Mouse (Mus musculus): ENCODE measurements around the gene Cela3b. TPM values are rescaled to one million over a fixed set of nuclear protein-coding genes. Genes with fewer than 3 reads are reported as not detected.
"Not testable (repeated sequence)": the region's sequence is repeated elsewhere in the genome, so short reads cannot be mapped to it uniquely, and the experiment has no call there.

Cela3b gene
- total RNA-seq, 2 experiments from 2014 or later, result not detected

DNA sequence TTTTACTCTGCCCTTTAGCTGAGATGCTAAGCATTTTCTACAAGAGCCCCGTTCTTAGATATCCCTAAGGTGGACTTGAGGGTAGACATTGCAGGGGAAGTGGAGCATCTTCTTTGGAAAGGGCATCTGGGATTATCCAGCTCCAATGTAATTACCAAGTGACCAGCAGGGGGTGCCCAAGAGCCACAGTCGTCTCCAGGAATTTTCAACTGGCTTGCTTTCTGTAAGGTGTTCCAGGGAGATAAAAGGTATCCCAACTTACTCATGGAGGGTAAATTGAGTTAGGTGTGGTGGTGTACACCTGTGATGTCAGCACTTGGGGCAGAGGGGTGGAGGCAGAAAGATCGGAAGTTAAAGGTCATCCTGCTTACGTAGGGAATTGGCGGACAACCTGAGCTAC is 13.3 kb upstream of the Cela3b start:
- peak; percentile 90 for TF ChIP-seq CTCF (IDR thresholded peaks at IDR 0.05)
- intact Hi-C loops (cut with DNase I), result loop anchor here (1.0 to 5.0 kb wide), 3 partner anchors 102 to 149 kb away; partner anchors contain the start of gene Usp48
- no peak overlapping the region for H3K27ac ChIP-seq
- H3K4me3 ChIP-seq, result no peak overlapping the region
- peak; percentile 68 to 82 for DNase-seq (ENCODE audit: extremely low spot score in 1 of 2, low spot score in 2 of 2)

DNA sequence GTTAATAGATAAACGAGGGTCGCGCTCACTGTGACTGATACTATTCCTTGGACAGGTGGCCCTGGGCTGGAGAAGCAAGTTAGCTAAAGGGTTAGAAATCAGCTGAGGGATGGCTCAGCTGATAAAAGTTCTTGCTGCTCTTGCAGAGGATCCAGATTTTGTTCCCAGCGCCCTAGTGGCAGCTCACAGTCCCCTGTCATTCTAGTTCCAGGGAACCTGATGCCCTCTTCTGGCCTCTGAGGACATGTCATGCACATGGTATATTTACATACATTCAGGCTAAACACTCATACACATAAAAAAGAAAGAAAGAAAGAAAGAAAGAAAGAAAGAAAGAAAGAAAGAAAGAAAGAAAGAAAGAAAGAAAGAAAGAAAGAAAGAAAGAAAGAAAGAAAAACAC is 11.0 kb upstream of the Cela3b start:
- no peak; the same call in 1 of the 2 replicates for TF ChIP-seq CTCF (IDR thresholded peaks at IDR 0.05)
- H3K27ac ChIP-seq, result no peak overlapping the region
- no peak overlapping the region for H3K4me3 ChIP-seq
- no peak for DNase-seq (ENCODE audit: extremely low spot score in 1 of 2, low spot score in 2 of 2)
- intact Hi-C loops (cut with DNase I), result loop anchor here (5.0 kb wide), 2 partner anchors 136 to 151 kb away; partner anchors contain the start of gene Usp48

- no peak for TF ChIP-seq CTCF (IDR thresholded peaks at IDR 0.05)
- Histone ChIP-seq H3K27ac (no peak overlapping the region), H3K4me3 (no peak overlapping the region)
- no peak for DNase-seq (ENCODE audit: extremely low spot score in 1 of 2, low spot score in 2 of 2)
- intact Hi-C loops (cut with DNase I), result no loop called here
Observed at GRCm38 (mm10) chr4:137438842-137439241, 8.5 kb upstream of the Cela3b start.

DNA sequence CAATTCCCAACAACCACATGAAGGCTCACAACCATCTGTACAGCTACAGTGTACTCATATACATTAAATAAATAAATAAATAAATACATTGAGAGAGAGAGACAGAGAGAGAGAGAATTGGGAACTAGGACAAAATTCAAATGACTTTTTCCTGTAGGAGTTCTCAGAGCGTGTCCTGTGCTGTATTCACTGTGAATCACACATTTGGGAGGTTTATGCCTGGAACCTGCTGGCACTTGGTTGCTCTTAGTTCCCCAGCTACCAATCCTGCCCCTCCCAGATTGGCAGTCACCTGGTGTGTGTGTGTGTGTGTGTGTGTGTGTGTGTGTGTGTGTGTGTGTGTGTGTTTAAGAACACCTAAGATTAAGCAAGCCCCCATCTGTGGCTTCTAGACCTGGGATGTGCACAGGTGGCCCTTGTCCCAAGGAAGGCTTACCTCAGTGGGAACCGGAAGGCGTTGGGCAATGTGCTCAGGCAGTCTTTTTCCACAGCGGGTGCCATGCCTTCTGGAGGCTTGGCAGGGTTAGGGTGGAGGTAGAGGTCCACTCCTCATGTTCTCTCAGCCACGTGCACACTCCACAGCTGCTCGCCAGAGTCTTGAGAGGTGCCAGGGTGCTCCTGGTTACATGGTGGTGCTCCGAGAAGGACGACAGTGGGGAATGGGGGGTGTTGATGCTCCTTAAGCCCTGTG is 6.8 kb upstream of the Cela3b start:
- DNase-seq (ENCODE audit: extremely low spot score in 1 of 2, low spot score in 2 of 2), result no peak
- Histone ChIP-seq H3K4me3 (no peak overlapping the region), H3K27ac (no peak overlapping the region)
- no peak for TF ChIP-seq CTCF (IDR thresholded peaks at IDR 0.05)
- intact Hi-C loops (cut with DNase I), result no loop called here

DNA sequence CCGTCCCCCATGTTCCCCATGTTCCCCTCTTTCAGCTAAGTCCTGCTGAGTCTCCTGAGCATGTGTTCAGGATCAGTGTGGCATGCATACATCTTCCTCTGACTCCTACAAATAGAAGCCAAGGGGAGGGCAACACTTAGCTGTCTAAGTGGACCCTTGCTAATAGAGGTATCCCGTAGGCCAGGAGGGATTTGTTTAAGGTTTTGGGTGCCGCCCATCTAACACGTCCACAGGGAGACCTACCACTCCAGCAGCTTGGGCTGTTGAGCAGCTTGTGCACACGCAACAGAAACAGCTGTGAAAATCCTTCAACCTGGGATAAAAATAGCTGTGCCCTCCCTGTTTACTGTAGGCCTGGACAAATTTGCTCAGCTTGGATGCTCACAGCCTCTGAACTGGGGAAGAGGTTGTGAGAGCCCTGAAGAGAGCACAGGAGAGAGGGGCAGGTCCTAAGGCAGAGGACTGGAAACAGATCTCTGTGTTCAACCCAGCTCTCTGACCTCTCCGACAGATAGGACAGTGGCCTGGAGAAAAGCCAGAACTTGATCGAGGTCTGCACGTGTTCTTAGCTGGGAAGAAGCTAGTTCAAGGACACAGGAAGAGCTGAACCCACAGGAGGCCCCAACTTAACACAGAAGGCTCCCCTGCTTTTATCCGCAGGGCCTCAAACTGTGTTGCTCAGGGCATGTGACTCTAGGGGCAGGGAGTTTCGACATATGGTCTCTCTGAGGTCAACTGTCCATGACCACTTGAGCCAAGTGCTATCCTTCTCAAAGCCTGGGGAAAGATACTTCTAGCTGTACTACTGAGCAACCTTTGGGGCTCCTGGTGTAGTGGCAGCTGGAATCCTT is 2.6 kb upstream of the Cela3b start:
- H3K27ac ChIP-seq; H3K4me3 ChIP-seq; DNase-seq (ENCODE audit: extremely low spot score in 1 of 2, low spot score in 2 of 2); intact Hi-C loops (cut with DNase I): not testable (repeated sequence)

- no peak for DNase-seq (ENCODE audit: extremely low spot score in 1 of 2, low spot score in 2 of 2)
- H3K27ac ChIP-seq, result no peak overlapping the region
- H3K4me3 ChIP-seq, result no peak overlapping the region
- intact Hi-C loops (cut with DNase I), result loop anchor here (1.0 kb wide), 1 partner anchor 17 kb away; no protein-coding TSS in a partner anchor
- no peak for TF ChIP-seq CTCF (IDR thresholded peaks at IDR 0.05)
Observed at GRCm38 (mm10) chr4:137417712-137418564, 12.4 kb downstream of the Cela3b start.

DNA sequence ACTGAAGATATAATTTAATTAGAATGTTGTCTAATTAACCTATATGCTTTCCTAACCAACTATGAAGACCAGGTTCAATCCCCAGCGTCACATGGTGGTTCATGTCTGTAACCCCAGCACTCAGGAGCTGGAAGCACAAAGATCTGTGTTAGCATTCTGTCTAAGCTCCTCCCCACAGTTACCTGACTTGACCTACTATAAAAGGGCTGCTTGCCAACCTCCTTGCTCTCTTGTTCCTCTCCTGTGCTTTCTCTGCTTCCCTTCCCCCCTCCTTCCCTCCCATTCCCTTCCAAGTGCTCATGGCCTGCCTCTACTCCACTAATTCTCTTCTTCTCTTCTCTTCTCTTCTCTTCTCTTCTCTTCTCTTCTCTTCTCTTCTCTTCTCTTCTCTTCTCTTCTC is 15.4 kb downstream of the Cela3b start:
- H3K4me3 ChIP-seq, result no peak overlapping the region
- intact Hi-C loops (cut with DNase I), result no loop called here
- no peak for TF ChIP-seq CTCF (IDR thresholded peaks at IDR 0.05)
- no peak overlapping the region for H3K27ac ChIP-seq
- DNase-seq (ENCODE audit: extremely low spot score in 1 of 2, low spot score in 2 of 2), result no peak

GRCm38 (mm10) chr4:137412185-137412709 is 18.1 kb downstream of the Cela3b start:
- H3K27ac ChIP-seq; DNase-seq (ENCODE audit: extremely low spot score in 1 of 2, low spot score in 2 of 2); intact Hi-C loops (cut with DNase I); H3K4me3 ChIP-seq: not testable (repeated sequence)

GRCm38 (mm10) chr4:137409691-137410090 is 20.6 kb downstream of the Cela3b start, which contains the start of gene Cela3a:
TSS of gene Cela3a (minus strand) at chr4:137409791.
- no peak for TF ChIP-seq CTCF (IDR thresholded peaks at IDR 0.05)
- H3K27ac ChIP-seq, result no peak within 1 kb of the TSS
- DNase-seq (ENCODE audit: extremely low spot score in 1 of 2, low spot score in 2 of 2), result no peak
- intact Hi-C loops (cut with DNase I), result loop anchor here (10.0 kb wide), 1 partner anchor 515 kb away; the partner anchor contains the start of genes C1qa and C1qc
- H3K4me3 ChIP-seq, result no peak within 1 kb of the TSS

DNA sequence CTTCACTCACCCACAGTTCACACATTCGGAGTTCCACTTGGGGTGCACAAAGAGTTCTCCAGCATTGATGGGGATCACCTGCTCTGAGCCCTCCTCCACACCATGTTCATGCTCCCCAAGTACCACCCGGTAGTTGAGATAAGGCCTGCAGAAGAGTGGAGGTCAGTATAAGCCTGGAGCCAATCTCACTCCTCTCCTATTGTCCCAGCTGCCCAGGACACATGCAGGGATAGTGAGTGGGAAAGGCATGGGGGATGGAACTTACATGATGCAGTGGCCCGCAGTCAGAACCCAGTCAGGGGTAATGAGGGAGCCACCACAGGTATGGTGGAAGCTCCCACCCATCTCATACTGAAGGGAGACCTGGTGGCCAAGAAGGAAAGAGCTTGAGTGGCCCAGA is 24.8 kb downstream of the Cela3b start:
- no peak overlapping the region for H3K4me3 ChIP-seq
- no peak for TF ChIP-seq CTCF (IDR thresholded peaks at IDR 0.05)
- no peak for DNase-seq (ENCODE audit: extremely low spot score in 1 of 2, low spot score in 2 of 2)
- no peak overlapping the region for H3K27ac ChIP-seq
- intact Hi-C loops (cut with DNase I), result loop anchor here (2.0 to 10.0 kb wide), 2 partner anchors 15 to 511 kb away; partner anchors contain the start of genes C1qa and C1qc

All from left cerebral cortex, adult 2 months (tissue).